Mouse (Mus musculus): ENCODE results near the gene Iqcf5. TPM values are rescaled to one million over a fixed set of nuclear protein-coding genes. Genes with fewer than 3 reads are reported as not detected.
A peak's percentile ranks its signal among the peaks of the same experiment; 100 is the strongest.

Gene Iqcf5
- not detected for total RNA-seq (2018; cell fraction: chromatin; rRNA removed)
- not detected for total RNA-seq (2018; cell fraction: cytosol; rRNA removed)
- not detected for total RNA-seq (2018; cell fraction: nucleus; rRNA removed)
- not detected in 3 replicates for polyA plus RNA-seq (2018)

DNA sequence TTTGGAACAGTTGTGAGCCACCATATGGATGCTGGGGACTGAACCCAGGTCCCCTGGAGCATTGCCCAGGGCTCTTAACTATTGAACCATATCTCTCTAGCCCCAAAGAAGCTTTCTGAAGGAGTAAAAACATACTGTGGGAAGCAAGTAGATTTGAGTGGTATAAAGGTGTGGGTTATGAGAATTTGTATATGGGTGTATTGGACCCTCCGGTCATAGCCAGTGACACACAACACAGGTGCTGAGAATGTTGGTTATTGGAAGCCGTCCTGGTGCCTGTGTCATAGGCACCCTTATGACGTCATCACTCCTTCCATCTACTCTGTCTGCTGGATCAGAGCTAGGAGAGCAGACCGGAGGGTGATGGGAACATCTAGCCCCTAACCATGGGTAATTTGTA, at the start of gene Iqcf5:
TSS of gene Iqcf5 (plus strand) at position 301 of the 400 bp plus-strand sequence.
- no peaks in the 10 kb centered on the region for H3K36me3 ChIP-seq (ENCODE audit: inconsistent target)
- 90% methylated on average over 4 of the region's 4 CpGs for WGBS (ENCODE audit: missing documents)
- no peak within 1 kb of the TSS for H3K4me3 ChIP-seq (ENCODE audit: inconsistent target)

DNA sequence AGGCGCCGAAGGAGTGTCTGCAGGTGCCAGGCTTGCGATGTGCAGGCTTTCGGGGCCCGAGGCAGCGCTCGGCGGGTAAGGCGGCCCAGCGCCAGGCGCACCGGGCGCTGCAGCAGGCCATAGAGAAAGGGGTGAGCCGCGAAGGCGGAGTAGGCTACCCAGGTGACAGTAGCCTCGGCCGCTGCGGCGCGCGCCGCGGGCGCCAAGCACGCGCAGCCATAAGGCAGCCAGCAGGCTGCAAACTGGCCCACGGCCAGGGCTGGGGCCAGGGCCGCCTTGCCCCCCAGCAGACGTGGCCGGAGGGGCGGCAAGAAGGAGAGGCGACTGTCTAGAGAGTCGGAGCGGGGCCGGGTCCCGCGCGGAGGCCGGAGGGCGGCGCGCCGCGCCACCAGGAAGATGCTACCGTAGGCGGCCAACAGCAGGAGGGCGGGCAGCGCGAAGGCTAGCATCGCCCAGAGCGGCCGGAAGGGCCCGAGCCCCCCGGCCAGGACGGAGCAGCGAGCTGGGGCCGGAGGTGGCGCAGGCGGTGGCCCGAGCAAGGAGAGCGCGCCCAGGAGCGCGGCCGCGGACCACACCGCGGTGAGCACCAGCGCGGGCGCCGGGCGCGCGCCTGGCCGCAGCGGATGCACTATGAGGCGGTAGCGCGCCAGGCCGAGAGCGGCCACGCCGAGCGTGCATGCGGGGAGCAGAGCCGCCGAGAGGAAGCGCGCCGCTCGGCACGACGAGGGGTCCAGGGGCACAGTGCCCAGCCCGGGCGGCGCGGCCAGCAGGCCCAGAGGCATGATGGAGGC, 49.4 kb upstream of the Iqcf5 start:
- no peak overlapping the region for H3K4me3 ChIP-seq (ENCODE audit: inconsistent target)
- no peaks in the 10 kb centered on the region for H3K36me3 ChIP-seq (ENCODE audit: inconsistent target)
- 4% methylated on average over 75 of the region's 99 CpGs for WGBS (ENCODE audit: missing documents)
- H3K79me2 ChIP-seq (ENCODE audit: inconsistent target): no peaks in the 10 kb centered on the region
- H3K27ac ChIP-seq: no peak overlapping the region

More for the DNA sequence above, at the start of gene Iqcf5:
- H3K79me2 ChIP-seq (ENCODE audit: inconsistent target): no peaks in the 10 kb centered on the region
- no peak within 1 kb of the TSS for H3K27ac ChIP-seq

DNA sequence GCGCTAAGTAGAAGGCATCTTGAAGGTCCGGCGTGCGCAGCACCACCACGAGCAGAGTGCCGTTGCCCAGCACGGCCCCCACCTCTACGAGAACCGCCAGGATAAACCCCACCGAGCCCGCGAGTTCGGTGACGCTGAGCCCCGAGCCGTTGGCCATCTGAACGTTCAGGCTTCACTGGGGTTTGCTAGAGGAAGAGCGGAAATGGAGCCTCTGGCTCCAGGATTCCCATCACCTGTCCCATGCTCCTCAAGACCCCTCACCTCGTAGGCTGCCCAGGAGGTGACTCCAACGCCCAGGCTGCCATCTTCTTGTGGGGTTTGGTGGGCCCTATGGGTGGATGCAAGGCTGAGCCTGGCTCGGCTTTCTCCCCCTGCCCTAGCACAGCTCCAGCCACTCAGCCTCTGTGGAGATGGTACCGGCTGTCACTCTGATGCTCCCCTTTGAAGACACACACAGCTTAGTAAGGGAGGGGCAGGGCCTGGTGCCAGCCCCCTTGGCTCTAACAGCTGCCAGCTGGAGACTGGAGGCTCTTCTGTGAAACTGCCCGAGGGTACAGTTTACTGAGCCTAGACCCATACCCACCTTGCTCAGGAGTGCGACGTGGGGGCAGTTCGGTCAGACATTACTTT, 48.7 kb upstream of the Iqcf5 start, which contains the start of gene Gpr62:
TSS of gene Gpr62 (minus strand) at position 368 of the 630 bp plus-strand sequence.
- Histone ChIP-seq H3K27ac (no peak within 1 kb of the TSS), H3K4me3 (ENCODE audit: inconsistent target) (no peak within 1 kb of the TSS), H3K79me2 (ENCODE audit: inconsistent target) (no peaks in the 10 kb centered on the region), H3K36me3 (ENCODE audit: inconsistent target) (no peaks in the 10 kb centered on the region)
- 41% methylated on average over 17 of the region's 26 CpGs for WGBS (ENCODE audit: missing documents)

DNA sequence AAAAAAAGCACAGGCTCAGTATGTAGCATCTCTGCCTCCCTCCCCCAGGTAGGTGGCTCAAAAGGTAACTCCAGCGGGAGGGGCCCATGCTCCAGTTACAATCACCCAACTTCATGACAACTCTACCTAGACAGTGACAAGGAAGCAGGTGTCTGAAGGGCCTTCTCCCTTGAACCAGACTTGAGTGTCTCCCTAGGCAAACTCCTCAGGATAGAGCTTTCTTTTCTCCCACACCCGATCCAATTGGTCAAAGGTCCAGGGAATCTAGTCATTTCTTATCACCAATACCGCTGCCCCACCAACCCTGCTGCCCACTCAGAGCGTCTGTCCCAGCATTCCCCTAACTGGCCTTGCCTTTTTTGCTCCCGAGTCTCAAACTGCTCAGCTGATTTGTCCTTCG, 47.7 kb upstream of the Iqcf5 start:
- H3K36me3 ChIP-seq (ENCODE audit: inconsistent target): no peaks in the 10 kb centered on the region
- no peaks in the 10 kb centered on the region for H3K79me2 ChIP-seq (ENCODE audit: inconsistent target)
- no peak overlapping the region for H3K4me3 ChIP-seq (ENCODE audit: inconsistent target)
- WGBS (ENCODE audit: missing documents): 86% methylated on average over 6 of the region's 6 CpGs
- no peak overlapping the region for H3K27ac ChIP-seq

DNA sequence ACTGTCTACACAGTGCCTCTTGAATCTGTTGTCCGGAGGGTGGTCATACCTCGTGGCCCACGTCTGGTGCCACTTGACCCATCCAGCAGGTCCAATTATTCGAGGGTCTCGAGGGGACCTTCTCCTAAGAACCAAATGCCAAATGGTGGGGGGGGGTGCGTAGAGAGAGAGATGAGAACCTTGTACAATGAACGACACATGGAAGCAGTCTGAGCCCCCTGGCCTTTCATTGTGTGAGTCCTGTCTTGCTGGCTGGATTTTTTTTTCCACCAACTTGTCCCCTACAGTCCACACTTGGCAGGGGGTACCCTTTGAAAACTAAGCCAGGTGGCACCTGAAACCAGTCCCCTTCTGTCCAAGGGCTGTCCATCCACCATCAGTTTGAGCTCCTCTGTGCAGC, 46.6 kb upstream of the Iqcf5 start:
- 93% methylated on average over 7 of the region's 7 CpGs for WGBS (ENCODE audit: missing documents)

DNA sequence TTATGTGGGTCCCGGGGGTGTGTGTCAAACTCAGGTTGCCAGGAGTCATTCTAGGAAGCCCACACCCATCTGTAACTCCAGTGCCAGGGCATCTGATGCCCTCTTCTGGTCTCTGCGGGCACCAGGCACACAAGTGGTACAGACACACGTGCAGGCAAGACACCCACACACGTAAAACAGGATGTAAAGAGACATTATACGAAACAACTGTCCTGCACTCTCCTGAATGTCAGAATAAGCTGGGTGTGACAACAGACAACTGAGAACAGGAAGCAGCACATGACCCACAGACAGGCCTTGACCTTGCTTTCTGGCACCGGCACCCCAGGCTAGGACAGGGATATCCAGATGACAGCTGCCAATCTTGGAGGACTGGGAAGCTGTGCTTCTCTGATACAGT, 45.1 kb upstream of the Iqcf5 start:
- Histone ChIP-seq H3K36me3 (ENCODE audit: inconsistent target) (peaks cover 8% of the 10 kb centered on the region; the same call in 1 of the 2 replicates), H3K4me3 (ENCODE audit: inconsistent target) (no peak overlapping the region), H3K27ac (no peak overlapping the region), H3K79me2 (ENCODE audit: inconsistent target) (no peaks in the 10 kb centered on the region; the same call in 1 of the 2 replicates)
- WGBS (ENCODE audit: missing documents): 45% methylated on average over 6 of the region's 6 CpGs

More for the DNA sequence above, 46.6 kb upstream of the Iqcf5 start:
- no peak overlapping the region for H3K4me3 ChIP-seq (ENCODE audit: inconsistent target)
- H3K36me3 ChIP-seq (ENCODE audit: inconsistent target): no peaks in the 10 kb centered on the region
- no peak overlapping the region for H3K27ac ChIP-seq
- H3K79me2 ChIP-seq (ENCODE audit: inconsistent target): no peaks in the 10 kb centered on the region

DNA sequence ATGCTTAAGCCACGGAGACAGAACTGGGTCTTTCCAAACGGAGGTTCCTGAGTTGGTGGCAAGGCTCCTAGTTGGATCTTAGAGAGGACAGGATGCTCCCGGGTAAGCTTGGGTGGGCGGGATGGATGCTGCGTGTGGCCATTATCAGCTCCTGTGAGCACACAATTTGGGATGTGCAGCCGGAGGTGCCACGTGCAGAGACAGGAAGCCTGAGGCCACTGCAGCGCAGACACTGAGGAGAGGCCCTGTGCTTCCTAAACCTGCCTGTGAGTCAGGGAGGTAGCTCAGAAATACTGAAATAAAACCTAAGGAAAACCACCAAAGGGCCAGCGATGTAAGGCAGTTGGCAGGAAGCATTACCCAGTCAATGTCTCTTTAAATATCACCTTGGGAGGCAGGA, 44.6 kb upstream of the Iqcf5 start:
- Histone ChIP-seq H3K4me3 (ENCODE audit: inconsistent target) (no peak overlapping the region), H3K27ac (no peak overlapping the region), H3K36me3 (ENCODE audit: inconsistent target) (peaks cover 8% of the 10 kb centered on the region; the same call in 1 of the 2 replicates), H3K79me2 (ENCODE audit: inconsistent target) (peaks cover under 1% of the 10 kb centered on the region; the same call in 1 of the 2 replicates)
- WGBS (ENCODE audit: missing documents): 32% methylated on average over 9 of the region's 9 CpGs

DNA sequence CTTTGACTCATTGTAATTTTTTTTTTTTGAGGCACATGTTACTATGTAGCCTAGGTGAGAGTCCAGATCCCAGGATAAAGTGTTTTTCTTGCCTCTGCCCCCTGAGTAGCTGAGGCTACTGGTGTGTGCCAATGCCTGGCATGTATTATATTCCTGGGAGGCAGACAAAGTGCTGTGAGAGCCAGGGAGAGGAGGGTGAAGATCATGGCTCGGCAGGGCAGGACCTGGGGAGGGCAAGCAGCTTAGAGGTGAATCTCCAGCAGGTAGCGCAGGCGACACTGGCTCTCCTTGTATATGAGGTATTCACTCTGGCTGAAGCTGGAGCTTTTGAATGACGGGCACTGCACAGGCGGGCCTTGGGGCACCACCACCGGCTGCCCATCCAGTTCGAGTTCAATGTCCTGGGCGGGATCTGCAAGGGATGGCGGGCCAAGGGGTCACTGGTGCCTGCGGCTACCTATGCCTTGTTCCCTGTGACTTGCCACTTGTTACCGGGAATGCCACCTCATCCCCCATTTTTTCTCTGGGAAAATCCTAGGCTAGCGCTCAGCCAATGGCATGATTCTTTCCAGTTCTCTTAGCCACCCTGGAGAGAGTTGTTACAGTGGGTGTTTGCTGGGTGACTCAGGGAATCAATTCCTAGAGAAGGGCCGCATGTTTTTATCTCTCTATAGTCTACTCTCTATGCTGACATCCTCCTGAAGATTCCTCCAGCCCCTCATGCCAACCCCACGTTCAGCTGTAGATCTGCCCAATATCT, 43.2 kb upstream of the Iqcf5 start:
- peaks cover 8% of the 10 kb centered on the region; the same call in 1 of the 2 replicates for H3K36me3 ChIP-seq (ENCODE audit: inconsistent target)
- WGBS (ENCODE audit: missing documents): 93% methylated on average over 13 of the region's 14 CpGs
- peaks cover 12% of the 10 kb centered on the region for H3K79me2 ChIP-seq (ENCODE audit: inconsistent target)
- H3K27ac ChIP-seq: no peak overlapping the region
- H3K4me3 ChIP-seq (ENCODE audit: inconsistent target): no peak overlapping the region

DNA sequence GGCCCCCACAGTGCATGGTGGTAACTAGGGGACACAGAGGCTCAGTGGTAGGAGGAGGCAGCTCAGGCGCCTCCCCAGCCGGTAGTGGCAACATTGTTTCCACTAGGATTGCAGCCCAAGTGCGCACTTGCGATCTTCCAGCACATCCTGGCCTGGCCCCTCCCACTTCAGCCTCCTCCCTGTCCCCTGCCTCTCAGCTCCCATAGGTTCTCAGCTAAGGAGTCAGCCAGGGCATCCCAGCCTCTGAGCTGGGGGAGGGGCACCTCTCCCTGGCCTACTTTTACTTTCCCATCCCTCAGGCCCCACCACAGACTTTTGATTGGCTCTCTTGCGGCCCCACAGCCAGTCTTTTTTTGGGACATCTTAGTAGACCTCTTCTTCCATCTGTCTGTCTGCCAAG, 42.5 kb upstream of the Iqcf5 start:
- Histone ChIP-seq H3K79me2 (ENCODE audit: inconsistent target) (peaks cover 12% of the 10 kb centered on the region), H3K36me3 (ENCODE audit: inconsistent target) (peaks cover 8% of the 10 kb centered on the region; the same call in 1 of the 2 replicates), H3K4me3 (ENCODE audit: inconsistent target) (no peak overlapping the region), H3K27ac (no peak overlapping the region)
- WGBS (ENCODE audit: missing documents): 97% methylated on average over 5 of the region's 5 CpGs

DNA sequence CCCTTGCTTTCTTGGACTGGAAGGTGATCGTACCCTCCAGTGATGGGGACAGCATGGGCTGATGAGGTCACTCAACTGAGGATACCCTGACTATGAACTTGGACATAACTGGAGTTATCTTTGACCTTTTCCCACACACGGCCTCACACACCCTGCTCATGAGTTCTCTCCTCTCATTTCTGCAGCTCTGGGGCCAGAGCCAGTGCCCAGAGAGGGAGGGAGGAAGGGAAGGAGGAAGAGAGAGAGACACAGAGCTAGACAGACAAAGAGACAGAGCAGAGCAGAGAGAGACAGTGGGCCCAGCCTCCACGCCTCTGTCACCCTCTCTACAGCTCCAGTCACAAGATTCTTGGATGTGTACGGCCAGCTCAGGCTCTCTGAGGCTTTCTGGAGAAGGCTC, 42.1 kb upstream of the Iqcf5 start:
- no peak overlapping the region for H3K27ac ChIP-seq
- H3K36me3 ChIP-seq (ENCODE audit: inconsistent target): peaks cover 8% of the 10 kb centered on the region; the same call in 1 of the 2 replicates
- H3K4me3 ChIP-seq (ENCODE audit: inconsistent target): no peak overlapping the region
- H3K79me2 ChIP-seq (ENCODE audit: inconsistent target): peaks cover 12% of the 10 kb centered on the region
- 91% methylated on average over 4 of the region's 4 CpGs for WGBS (ENCODE audit: missing documents)

DNA sequence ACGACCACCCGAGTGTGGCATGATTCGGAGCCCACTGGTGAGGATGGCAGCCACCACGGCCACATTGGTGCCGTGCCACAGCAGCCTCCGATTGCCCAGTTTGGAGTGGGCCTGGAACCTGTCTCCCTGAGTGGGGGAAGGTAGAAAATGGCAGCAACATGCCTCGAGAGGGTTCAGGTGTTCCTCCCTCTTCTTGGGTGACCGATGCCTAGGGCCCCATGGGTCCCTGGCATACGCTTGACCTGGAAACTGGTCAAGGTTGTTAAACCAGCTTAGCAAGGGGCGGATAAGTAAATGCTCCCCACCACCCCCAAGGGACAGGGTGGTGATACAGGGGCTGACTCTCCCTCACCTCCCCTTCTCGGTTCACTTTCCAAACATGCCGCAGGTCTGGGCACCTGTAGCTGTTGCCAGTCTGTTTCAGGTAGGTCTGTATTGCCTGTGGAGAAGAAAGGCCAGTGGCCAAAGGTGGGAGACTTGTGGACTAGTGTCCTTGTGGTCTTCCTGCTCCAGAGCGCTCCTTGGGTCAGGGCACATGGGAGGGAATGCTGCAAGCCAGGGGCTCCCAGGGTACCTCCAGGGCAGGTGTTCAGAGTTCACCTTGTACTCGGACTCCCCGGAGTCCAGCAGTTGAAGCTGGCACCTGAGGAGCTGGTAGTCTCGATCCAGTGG, 41.2 kb upstream of the Iqcf5 start:
- Histone ChIP-seq H3K4me3 (ENCODE audit: inconsistent target) (no peak overlapping the region), H3K27ac (no peak overlapping the region)
- WGBS (ENCODE audit: missing documents): 97% methylated on average over 16 of the region's 16 CpGs

DNA sequence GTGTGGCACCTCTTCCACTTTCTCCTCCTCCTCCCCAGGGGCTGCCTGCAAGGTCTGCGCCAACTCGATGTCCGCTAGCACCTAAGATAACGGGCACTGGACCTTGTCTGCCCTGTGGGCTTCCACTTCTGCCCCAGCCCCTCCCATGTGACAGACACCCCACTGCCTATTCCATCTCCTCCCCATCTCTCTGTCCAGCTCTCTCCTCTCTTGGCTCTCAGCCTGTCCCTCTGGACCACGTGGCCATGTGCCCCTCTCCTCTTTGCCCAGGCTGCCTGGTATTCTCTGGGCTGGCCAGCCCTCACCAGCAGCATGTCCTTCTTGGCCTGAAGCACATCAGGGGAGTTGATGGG, 40.6 kb upstream of the Iqcf5 start:
- Histone ChIP-seq H3K79me2 (ENCODE audit: inconsistent target) (peaks cover 26% of the 10 kb centered on the region), H3K27ac (no peak overlapping the region), H3K4me3 (ENCODE audit: inconsistent target) (no peak overlapping the region), H3K36me3 (ENCODE audit: inconsistent target) (peaks cover 8% of the 10 kb centered on the region; the same call in 1 of the 2 replicates)
- WGBS (ENCODE audit: missing documents): 94% methylated on average over 5 of the region's 5 CpGs

More for the DNA sequence above, 41.2 kb upstream of the Iqcf5 start:
- Histone ChIP-seq H3K79me2 (ENCODE audit: inconsistent target) (peaks cover 21% of the 10 kb centered on the region), H3K36me3 (ENCODE audit: inconsistent target) (peaks cover 8% of the 10 kb centered on the region; the same call in 1 of the 2 replicates)

DNA sequence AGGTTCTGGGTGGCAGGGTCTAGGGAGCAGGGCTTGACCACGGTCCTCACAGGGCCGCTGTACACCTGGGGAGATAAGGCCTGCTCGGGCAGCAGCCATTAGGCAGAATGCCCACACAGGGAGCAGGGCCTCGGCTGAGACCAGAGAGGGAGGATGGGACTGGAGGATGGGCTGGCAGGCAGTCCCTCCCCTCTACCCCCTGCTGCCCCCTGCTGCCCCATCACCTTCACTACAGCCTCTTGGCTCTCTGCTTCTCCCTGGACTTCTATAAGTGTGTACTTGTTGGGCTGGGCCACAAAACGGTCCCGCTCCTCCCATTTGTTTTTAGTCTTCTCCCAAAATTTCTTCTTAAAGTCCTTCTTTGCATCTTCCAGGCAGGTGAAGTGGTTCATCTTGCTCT, 39.9 kb upstream of the Iqcf5 start:
- H3K4me3 ChIP-seq (ENCODE audit: inconsistent target): no peak overlapping the region
- no peak overlapping the region for H3K27ac ChIP-seq
- peaks cover 8% of the 10 kb centered on the region; the same call in 1 of the 2 replicates for H3K36me3 ChIP-seq (ENCODE audit: inconsistent target)
- 42% methylated on average over 6 of the region's 6 CpGs for WGBS (ENCODE audit: missing documents)
- peaks cover 33% of the 10 kb centered on the region for H3K79me2 ChIP-seq (ENCODE audit: inconsistent target)

DNA sequence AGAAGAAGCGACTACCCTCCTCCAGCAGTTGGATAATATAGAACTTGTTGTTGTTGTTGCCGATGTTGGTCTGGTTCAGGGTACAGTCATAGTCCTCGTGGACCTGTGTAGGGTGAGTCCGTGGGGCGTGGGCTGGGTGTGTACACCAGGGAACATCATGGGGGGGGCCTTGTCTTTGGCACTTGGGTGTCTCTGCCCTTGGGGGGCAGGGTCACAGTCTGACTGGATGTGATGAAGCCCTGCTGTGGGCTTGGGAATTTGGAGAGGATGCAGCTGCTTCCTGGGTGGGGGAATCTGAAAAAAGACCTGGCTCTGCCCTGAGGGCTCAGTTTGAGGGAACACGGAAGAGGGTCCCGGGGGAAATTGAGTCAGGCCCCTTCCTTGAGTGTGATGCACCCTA, 39.3 kb upstream of the Iqcf5 start:
- H3K27ac ChIP-seq: peak overlapping the region; percentile 94
- WGBS (ENCODE audit: missing documents): 67% methylated on average over 7 of the region's 7 CpGs
- H3K36me3 ChIP-seq (ENCODE audit: inconsistent target): peaks cover 8% of the 10 kb centered on the region; the same call in 1 of the 2 replicates
- peak overlapping the region; percentile 72 for H3K4me3 ChIP-seq (ENCODE audit: inconsistent target)
- H3K79me2 ChIP-seq (ENCODE audit: inconsistent target): peaks cover 38% of the 10 kb centered on the region

Data from macrophage (primary cell).